Mouse (Mus musculus) midbrain, postnatal 0 days (tissue): Measurements from ENCODE around the gene 4930474N05Rik. TPM values are rescaled to one million over a fixed set of nuclear protein-coding genes. Genes with fewer than 3 reads are reported as not detected.

Experiments used
- ATAC-seq: fragments of 200-750 bp; cut with Nextera tagmentation; 2 replicates; pipeline ENCODE4 v1.8.0; 2017; ENCODE audit warnings: moderate number of reproducible peaks, mild to moderate bottlenecking, moderate TSS enrichment, moderate library complexity; ENCODE audit not compliant: low FRiP score
- DNase-seq: peaks from one replicate; pipeline ENCODE4 v3.0.0-alpha.2; 2015; ENCODE audit warnings: low spot score
- H3K27ac ChIP-seq: fragments of 300-500 bp; sonication (generic); 2 replicates; pipeline ENCODE4 v1.5.1; 2014; ENCODE audit warnings: low read depth, mild to moderate bottlenecking, low read length, mixed read lengths
- H3K27me3 ChIP-seq: fragments of 300-500 bp; sonication (generic); 2 replicates; pipeline ENCODE4 v1.6.1; 2014; ENCODE audit warnings: low read length, control low read depth, mixed read lengths; ENCODE audit not compliant: insufficient read depth
- H3K36me3 ChIP-seq: fragments of 300-500 bp; sonication (generic); 2 replicates; pipeline ENCODE4 v1.6.1; 2014; ENCODE audit warnings: low read length, control low read depth, mixed read lengths; ENCODE audit not compliant: insufficient read depth
- H3K4me1 ChIP-seq: fragments of 300-500 bp; sonication (generic); 2 replicates; pipeline ENCODE4 v1.6.1; 2014; ENCODE audit warnings: mild to moderate bottlenecking, control low read depth, antibody characterized with exemption, low read length, mixed read lengths; ENCODE audit not compliant: insufficient read depth
- H3K4me2 ChIP-seq: fragments of 300-500 bp; sonication (generic); 2 replicates; pipeline ENCODE4 v1.6.1; 2014; ENCODE audit warnings: low read depth, mild to moderate bottlenecking, low read length, mixed read lengths; ENCODE audit not compliant: poor library complexity, severe bottlenecking
- H3K4me3 ChIP-seq: fragments of 300-500 bp; sonication (generic); 2 replicates; pipeline ENCODE4 v1.5.1; 2014; ENCODE audit warnings: low read depth, mild to moderate bottlenecking, low read length, moderate library complexity
- H3K9ac ChIP-seq: fragments of 300-500 bp; sonication (generic); replicated peaks from 2 replicates; pipeline ENCODE4 v1.6.1; 2014; ENCODE audit warnings: mild to moderate bottlenecking, low read length, moderate library complexity, mixed read lengths; ENCODE audit not compliant: poor library complexity, severe bottlenecking
- H3K9me3 ChIP-seq: fragments of 300-500 bp; sonication (generic); 2 replicates; pipeline ENCODE4 v1.6.1; 2016; ENCODE audit warnings: low read length, control low read depth
- CTCF ChIP-seq: IDR thresholded peaks from 2 replicates; pipeline ENCODE4 v1.5.1; 2016; ENCODE audit warnings: antibody characterized with exemption, mild to moderate bottlenecking
- WGBS: fragments of 180-500 bp; shearing (Covaris S2); extraction: QIAGEN DNeasy Blood & Tissue Kit; methylation state at CpG from one replicate; pipeline ENCODE4 v1.1.7; 2014; 5-methylcytosine and 5-hydroxymethylcytosine counted together
- polyA plus RNA-seq: library from polyadenylated mRNA; unstranded; fragments of >200 nt; fragmentation: Nextera tagmentation; extraction: Ambion mirVana; gene quantifications from 2 replicates; pipeline ENCODE4 v1.2.1, GENCODE M21; 2015
- total RNA-seq: library from RNA; depleted of rRNA; stranded (reverse); fragments of >200 nt; gene quantifications from 2 replicates; pipeline ENCODE4 v1.2.3, GENCODE M21; 2014

The 4930474N05Rik gene
- total and polyA plus RNA-seq, 2 experiments from 2014 or later, result not detected

DNA sequence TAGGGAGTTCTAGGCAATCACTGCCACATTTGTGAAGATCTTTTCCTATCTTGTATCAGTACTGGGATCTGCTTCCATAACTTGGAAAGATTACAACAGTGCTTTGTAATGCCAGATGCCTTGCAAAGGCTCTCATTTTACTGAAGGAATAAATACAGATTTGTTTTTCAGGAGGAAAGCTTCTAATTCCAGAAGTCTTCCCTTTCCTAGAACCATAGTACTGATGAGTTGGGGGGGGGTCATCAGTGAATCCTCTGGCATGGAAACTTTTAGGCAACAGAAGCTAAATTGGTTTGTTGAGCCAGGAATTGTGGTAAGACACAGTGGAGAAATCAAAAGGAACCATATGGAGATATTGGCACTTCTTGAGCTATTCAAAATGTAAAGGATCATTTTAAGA lies 19.8 kb downstream of the 4930474N05Rik start:
- ATAC-seq, result no peak
- H3K9me3 ChIP-seq, result no peaks in the 10 kb centered on the region
- no peak overlapping the region for H3K9ac ChIP-seq
- no peak overlapping the region for H3K4me2 ChIP-seq
- H3K27me3 ChIP-seq, result no peaks in the 10 kb centered on the region
- no peak overlapping the region for H3K4me3 ChIP-seq
- no peak for TF ChIP-seq CTCF
- H3K36me3 ChIP-seq, result no peaks in the 10 kb centered on the region
- no peaks in the 10 kb centered on the region for H3K4me1 ChIP-seq
- no peak for DNase-seq
- H3K27ac ChIP-seq, result no peak overlapping the region

GRCm38 (mm10) chr14:36123775-36124335 lies 29.1 kb downstream of the 4930474N05Rik start:
- Histone ChIP-seq H3K27ac (no peak overlapping the region), H3K4me2 (no peak overlapping the region), H3K36me3 (no peaks in the 10 kb centered on the region), H3K9ac (no peak overlapping the region), H3K4me1 (no peaks in the 10 kb centered on the region), H3K27me3 (no peaks in the 10 kb centered on the region), H3K4me3 (no peak overlapping the region), H3K9me3 (no peaks in the 10 kb centered on the region)
- no peak for TF ChIP-seq CTCF
- DNase-seq, result no peak
- 81% methylated on average over 2 of the region's 2 CpGs for WGBS
- no peak for ATAC-seq

DNA sequence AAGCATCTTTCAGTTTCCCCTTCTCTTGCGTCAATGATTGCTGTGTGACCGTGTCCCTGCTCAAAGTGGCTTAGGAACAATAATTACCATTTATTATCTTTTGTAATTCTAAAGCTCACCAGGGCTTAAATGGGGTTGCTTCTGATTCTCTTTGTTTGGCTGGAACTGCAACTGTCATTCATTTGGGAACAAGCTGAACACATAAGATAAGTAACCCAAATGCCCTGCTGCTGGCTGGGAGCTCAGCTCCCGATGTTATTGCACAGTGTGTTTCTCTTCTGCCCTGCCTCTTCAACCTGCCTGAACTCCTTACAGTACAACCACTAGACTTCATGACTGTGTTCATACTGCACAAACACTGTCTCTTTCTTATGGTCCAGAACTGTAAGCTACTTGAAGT lies 41.0 kb downstream of the 4930474N05Rik start:
- 23% methylated on average over 3 of the region's 3 CpGs for WGBS

DNA sequence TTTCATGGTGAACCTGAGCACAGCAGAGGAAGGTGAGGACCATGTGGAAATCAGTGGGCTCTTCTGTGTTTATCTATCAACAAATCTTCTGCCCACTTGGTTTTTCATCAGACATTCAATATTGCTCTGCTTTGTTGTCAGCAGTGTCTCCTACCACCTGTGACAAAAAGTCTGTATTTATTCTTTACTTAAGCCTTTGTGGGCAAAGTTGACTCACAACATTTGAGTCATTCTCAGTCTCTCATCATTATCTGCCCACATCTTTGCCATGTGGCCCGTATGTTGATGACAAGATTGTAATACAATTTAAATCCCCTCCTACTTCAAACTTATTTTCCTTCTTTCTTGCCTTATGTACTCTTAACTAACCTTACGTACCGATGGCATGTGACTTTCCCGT lies 43.0 kb downstream of the 4930474N05Rik start:
- Histone ChIP-seq H3K9ac (no peak overlapping the region), H3K4me2 (no peak overlapping the region), H3K36me3 (no peaks in the 10 kb centered on the region), H3K27me3 (no peaks in the 10 kb centered on the region), H3K4me3 (no peak overlapping the region), H3K27ac (no peak overlapping the region), H3K4me1 (peaks cover 4% of the 10 kb centered on the region; the same call in 1 of the 2 replicates), H3K9me3 (no peaks in the 10 kb centered on the region)
- WGBS, result 95% methylated on average over 4 of the region's 4 CpGs
- TF ChIP-seq CTCF, result no peak
- ATAC-seq (no peak), DNase-seq (no peak)

More for the DNA sequence above, 41.0 kb downstream of the 4930474N05Rik start:
- DNase-seq (no peak), ATAC-seq (no peak)
- Histone ChIP-seq H3K9ac (no peak overlapping the region), H3K27ac (no peak overlapping the region), H3K27me3 (no peaks in the 10 kb centered on the region), H3K4me1 (peaks cover 4% of the 10 kb centered on the region; the same call in 1 of the 2 replicates), H3K4me2 (no peak overlapping the region), H3K9me3 (no peaks in the 10 kb centered on the region), H3K36me3 (no peaks in the 10 kb centered on the region), H3K4me3 (no peak overlapping the region)
- no peak for TF ChIP-seq CTCF

DNA sequence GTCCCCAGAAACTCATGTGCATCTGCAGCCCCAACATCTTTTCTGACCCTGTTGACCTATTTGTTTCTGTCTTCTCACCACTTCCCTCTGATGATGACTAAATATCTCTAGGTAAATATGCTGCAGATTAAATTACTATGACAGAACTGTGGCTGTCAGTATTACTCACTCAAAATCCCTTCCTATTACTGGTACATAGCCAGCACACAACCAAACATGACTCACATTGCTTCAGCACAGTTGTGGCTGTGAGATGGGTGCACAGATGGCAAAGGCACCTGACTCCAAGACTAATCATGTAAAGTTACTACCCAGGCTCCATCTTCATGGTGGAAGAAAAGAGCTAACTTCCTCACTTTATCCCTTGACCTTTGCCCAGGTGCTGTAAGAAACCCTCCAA lies 50.5 kb downstream of the 4930474N05Rik start:
- Histone ChIP-seq H3K4me2 (no peak overlapping the region), H3K36me3 (no peaks in the 10 kb centered on the region), H3K4me1 (no peaks in the 10 kb centered on the region), H3K27me3 (no peaks in the 10 kb centered on the region), H3K9me3 (no peaks in the 10 kb centered on the region), H3K27ac (no peak overlapping the region), H3K9ac (no peak overlapping the region), H3K4me3 (no peak overlapping the region)
- DNase-seq, result no peak
- ATAC-seq, result no peak
- TF ChIP-seq CTCF, result no peak
